Mouse (Mus musculus): ENCODE measurements around the gene Tln1. TPM values are rescaled to one million over a fixed set of nuclear protein-coding genes. Genes with fewer than 3 reads are reported as not detected.

Tln1 gene
- polyA plus RNA-seq, 1 experiment from 2014 or later, result 60.4 TPM

- no peaks in the 10 kb centered on the region; the same call in 1 of the 2 replicates for H3K4me1 ChIP-seq (replicated peaks; ENCODE audit: control insufficient read depth, insufficient read depth, low read length)
- no peak overlapping the region for H3K27ac ChIP-seq (ENCODE audit: low read depth, low read length)
- H3K27me3 ChIP-seq (ENCODE audit: control insufficient read depth, insufficient read depth, low read length), result no peaks in the 10 kb centered on the region
- no peak overlapping the region for H3K9ac ChIP-seq (ENCODE audit: low read depth, low read length)
- no peak overlapping the region for H3K4me2 ChIP-seq (replicated peaks; ENCODE audit: low read depth, low read length)
- no peak overlapping the region for H3K4me3 ChIP-seq (ENCODE audit: low read depth, low read length)
- H3K9me3 ChIP-seq (ENCODE audit: control insufficient read depth, low read length), result no peaks in the 10 kb centered on the region
- WGBS, result 90% methylated on average over 6 of the region's 6 CpGs
- H3K36me3 ChIP-seq (ENCODE audit: control insufficient read depth, insufficient read depth, low read length), result peaks cover 22% of the 10 kb centered on the region
- ATAC-seq (ENCODE audit: low FRiP score) (no peak), DNase-seq (ENCODE audit: low spot score) (no peak)
Measured at GRCm38 (mm10) chr4:43571395-43572045, 9.0 kb upstream of the Tln1 start.

- ATAC-seq (ENCODE audit: low FRiP score) (no peak), DNase-seq (ENCODE audit: low spot score) (no peak)
- 97% methylated on average over 9 of the region's 9 CpGs for WGBS
- no peak overlapping the region for H3K27ac ChIP-seq (ENCODE audit: low read depth, low read length)
- H3K36me3 ChIP-seq (ENCODE audit: control insufficient read depth, insufficient read depth, low read length), result peaks cover 24% of the 10 kb centered on the region
- H3K9ac ChIP-seq (ENCODE audit: low read depth, low read length), result no peak overlapping the region
- no peaks in the 10 kb centered on the region for H3K27me3 ChIP-seq (ENCODE audit: control insufficient read depth, insufficient read depth, low read length)
- H3K4me2 ChIP-seq (replicated peaks; ENCODE audit: low read depth, low read length), result no peak overlapping the region
- peaks cover 4% of the 10 kb centered on the region for H3K4me1 ChIP-seq (replicated peaks; ENCODE audit: control insufficient read depth, insufficient read depth, low read length)
- H3K9me3 ChIP-seq (ENCODE audit: control insufficient read depth, low read length), result no peaks in the 10 kb centered on the region
- H3K4me3 ChIP-seq (ENCODE audit: low read depth, low read length), result no peak overlapping the region
Measured at GRCm38 (mm10) chr4:43567140-43567539, 4.6 kb upstream of the Tln1 start.

GRCm38 (mm10) chr4:43564231-43564630, 1.7 kb upstream of the Tln1 start:
- H3K9me3 ChIP-seq (ENCODE audit: control insufficient read depth, low read length), result no peaks in the 10 kb centered on the region

GRCm38 (mm10) chr4:43563601-43563875, 1.0 kb upstream of the Tln1 start:
- Histone ChIP-seq H3K9ac (ENCODE audit: low read depth, low read length) (peak overlapping the region; percentile 95), H3K27ac (ENCODE audit: low read depth, low read length) (no peak overlapping the region), H3K4me1 (replicated peaks; ENCODE audit: control insufficient read depth, insufficient read depth, low read length) (peaks cover 20% of the 10 kb centered on the region), H3K9me3 (ENCODE audit: control insufficient read depth, low read length) (no peaks in the 10 kb centered on the region), H3K27me3 (ENCODE audit: control insufficient read depth, insufficient read depth, low read length) (no peaks in the 10 kb centered on the region), H3K4me3 (ENCODE audit: low read depth, low read length) (peak overlapping the region; percentile 76), H3K4me2 (replicated peaks; ENCODE audit: low read depth, low read length) (peak overlapping the region; percentile 72), H3K36me3 (ENCODE audit: control insufficient read depth, insufficient read depth, low read length) (peaks cover 6% of the 10 kb centered on the region; the same call in 1 of the 2 replicates)
- WGBS, result 87% methylated on average over 4 of the region's 4 CpGs
- ATAC-seq (ENCODE audit: low FRiP score), result no peak
- no peak for DNase-seq (ENCODE audit: low spot score)

More at GRCm38 (mm10) chr4:43564231-43564630, 1.7 kb upstream of the Tln1 start:
- ATAC-seq (ENCODE audit: low FRiP score), result no peak
- Histone ChIP-seq H3K4me1 (replicated peaks; ENCODE audit: control insufficient read depth, insufficient read depth, low read length) (peaks cover 16% of the 10 kb centered on the region), H3K4me3 (ENCODE audit: low read depth, low read length) (no peak overlapping the region), H3K27ac (ENCODE audit: low read depth, low read length) (no peak overlapping the region), H3K27me3 (ENCODE audit: control insufficient read depth, insufficient read depth, low read length) (no peaks in the 10 kb centered on the region), H3K4me2 (replicated peaks; ENCODE audit: low read depth, low read length) (no peak overlapping the region), H3K9ac (ENCODE audit: low read depth, low read length) (no peak overlapping the region), H3K36me3 (ENCODE audit: control insufficient read depth, insufficient read depth, low read length) (peaks cover 9% of the 10 kb centered on the region)
- WGBS, result 75% methylated on average over 2 of the region's 2 CpGs
- no peak for DNase-seq (ENCODE audit: low spot score)

GRCm38 (mm10) chr4:43562769-43563600, 494 bp upstream of the Tln1 start:
- WGBS, result 8% methylated on average over 22 of the region's 22 CpGs
- H3K4me3 ChIP-seq (ENCODE audit: low read depth, low read length), result peak overlapping the region; percentile 76
- H3K9ac ChIP-seq (ENCODE audit: low read depth, low read length), result peak overlapping the region; percentile 95
- H3K27ac ChIP-seq (ENCODE audit: low read depth, low read length), result no peak overlapping the region
- ATAC-seq (ENCODE audit: low FRiP score) (peak; percentile 38), DNase-seq (ENCODE audit: low spot score) (no peak)
- H3K4me2 ChIP-seq (replicated peaks; ENCODE audit: low read depth, low read length), result peak overlapping the region; percentile 72
- peaks cover 6% of the 10 kb centered on the region; the same call in 1 of the 2 replicates for H3K36me3 ChIP-seq (ENCODE audit: control insufficient read depth, insufficient read depth, low read length)
- H3K27me3 ChIP-seq (ENCODE audit: control insufficient read depth, insufficient read depth, low read length), result no peaks in the 10 kb centered on the region
- H3K9me3 ChIP-seq (ENCODE audit: control insufficient read depth, low read length), result no peaks in the 10 kb centered on the region
- peaks cover 22% of the 10 kb centered on the region for H3K4me1 ChIP-seq (replicated peaks; ENCODE audit: control insufficient read depth, insufficient read depth, low read length)

GRCm38 (mm10) chr4:43561436-43561996, 975 bp downstream of the Tln1 start:
- 4% methylated on average over 16 of the region's 16 CpGs for WGBS
- Histone ChIP-seq H3K27ac (ENCODE audit: low read depth, low read length) (peak overlapping the region; percentile 95), H3K27me3 (ENCODE audit: control insufficient read depth, insufficient read depth, low read length) (no peaks in the 10 kb centered on the region), H3K36me3 (ENCODE audit: control insufficient read depth, insufficient read depth, low read length) (0 out of 2 replicates have a peak, but pooled peaks cover 2% of the 10 kb centered on the region), H3K9me3 (ENCODE audit: control insufficient read depth, low read length) (no peaks in the 10 kb centered on the region), H3K4me3 (ENCODE audit: low read depth, low read length) (peak overlapping the region; percentile 76), H3K4me2 (replicated peaks; ENCODE audit: low read depth, low read length) (peak overlapping the region; percentile 72), H3K9ac (ENCODE audit: low read depth, low read length) (peak overlapping the region; percentile 95), H3K4me1 (replicated peaks; ENCODE audit: control insufficient read depth, insufficient read depth, low read length) (peaks cover 24% of the 10 kb centered on the region)
- DNase-seq (ENCODE audit: low spot score), result no peak
- peak; percentile 23 for ATAC-seq (ENCODE audit: low FRiP score)

GRCm38 (mm10) chr4:43560976-43561375, 1.5 kb downstream of the Tln1 start:
- H3K9ac ChIP-seq (ENCODE audit: low read depth, low read length), result peak overlapping the region; percentile 95
- DNase-seq (ENCODE audit: low spot score) (no peak), ATAC-seq (ENCODE audit: low FRiP score) (no peak)
- H3K27ac ChIP-seq (ENCODE audit: low read depth, low read length), result no peak overlapping the region
- no peaks in the 10 kb centered on the region for H3K27me3 ChIP-seq (ENCODE audit: control insufficient read depth, insufficient read depth, low read length)
- H3K4me2 ChIP-seq (replicated peaks; ENCODE audit: low read depth, low read length), result peak overlapping the region; percentile 72
- peaks cover 24% of the 10 kb centered on the region for H3K4me1 ChIP-seq (replicated peaks; ENCODE audit: control insufficient read depth, insufficient read depth, low read length)
- WGBS, result 49% methylated on average over 2 of the region's 2 CpGs
- no peaks in the 10 kb centered on the region for H3K9me3 ChIP-seq (ENCODE audit: control insufficient read depth, low read length)
- peak overlapping the region; percentile 76 for H3K4me3 ChIP-seq (ENCODE audit: low read depth, low read length)
- no peaks in the 10 kb centered on the region for H3K36me3 ChIP-seq (ENCODE audit: control insufficient read depth, insufficient read depth, low read length)

- DNase-seq (ENCODE audit: low spot score) (no peak), ATAC-seq (ENCODE audit: low FRiP score) (no peak)
- H3K4me2 ChIP-seq (replicated peaks; ENCODE audit: low read depth, low read length), result peak overlapping the region; percentile 72
- H3K36me3 ChIP-seq (ENCODE audit: control insufficient read depth, insufficient read depth, low read length), result peaks cover 2% of the 10 kb centered on the region; the same call in 1 of the 2 replicates
- H3K27me3 ChIP-seq (ENCODE audit: control insufficient read depth, insufficient read depth, low read length), result no peaks in the 10 kb centered on the region
- no peak overlapping the region for H3K4me3 ChIP-seq (ENCODE audit: low read depth, low read length)
- 31% methylated on average over 6 of the region's 6 CpGs for WGBS
- H3K9me3 ChIP-seq (ENCODE audit: control insufficient read depth, low read length), result no peaks in the 10 kb centered on the region
- H3K27ac ChIP-seq (ENCODE audit: low read depth, low read length), result no peak overlapping the region
- peaks cover 24% of the 10 kb centered on the region for H3K4me1 ChIP-seq (replicated peaks; ENCODE audit: control insufficient read depth, insufficient read depth, low read length)
- peak overlapping the region; percentile 16; the same call in 1 of the 2 replicates for H3K9ac ChIP-seq (ENCODE audit: low read depth, low read length)
Measured at GRCm38 (mm10) chr4:43560243-43560611, 2.3 kb downstream of the Tln1 start.
